Comparison of ENCODE assay signal across 13 mouse cellular contexts in the genomic region with DNA sequence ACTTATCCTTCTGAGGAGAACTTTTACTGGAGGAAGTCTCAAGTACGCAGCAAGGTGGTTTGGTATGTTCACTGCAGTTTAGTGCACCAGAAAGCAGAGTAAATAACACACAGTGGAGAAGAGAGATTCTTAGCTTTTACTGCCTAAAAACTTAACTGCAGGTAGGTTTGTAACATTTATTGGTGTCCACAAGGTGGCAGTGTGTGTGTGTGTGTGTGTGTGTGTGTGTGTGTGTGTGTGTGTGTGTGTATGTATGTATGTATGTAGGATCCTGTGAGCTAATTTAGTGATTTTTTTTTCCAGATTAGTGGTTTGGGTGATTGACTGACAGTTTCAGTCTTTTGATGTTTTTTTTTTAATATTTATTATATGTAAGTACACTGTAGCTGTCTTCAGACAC. TPM values are rescaled to one million over a fixed set of nuclear protein-coding genes. Genes with fewer than 3 reads are reported as not detected.
DNase-seq lines count a peak whose midpoint lies in the region; ATAC-seq and TF ChIP-seq lines count a peak whose summit lies in the region.
"Had no signal": no experiment of that assay in that cellular context is flagged by ENCODE, and none has a peak within 500 bp of the region (broad histone marks: within the 10 kb centered on the region; RNA-seq: fewer than 3 reads in every experiment).

No protein-coding gene starts in this region.

- DNase-seq in heart, adult 2 months: no peak
- no peak for DNase-seq in heart, postnatal 4 days
- no peak for DNase-seq in lung, postnatal 4 days
- peak; percentile 55 for DNase-seq in induced T-regulatory cell, adult 2 months (ENCODE audit: low read depth)
- DNase-seq in cerebellum, adult 9-11 months: no peak
- no peak for DNase-seq in right cerebral cortex, postnatal 10 days (ENCODE audit: low spot score in 2 of 2)

- TF ChIP-seq POLR2A in heart, adult 2 months (IDR thresholded peaks at IDR 0.05; ENCODE audit: insufficient read depth, low read depth, low read length): no peak

- no peaks in the 10 kb centered on the region for H3K9me3 ChIP-seq in lung, embryonic 16.5 days (ENCODE audit: control insufficient read depth, low read length)
- H3K9me3 ChIP-seq in E14TG2a.4 (ENCODE audit: low read length): no peaks in the 10 kb centered on the region
- H3K9me3 ChIP-seq: forebrain, embryonic 13.5 days; lung, embryonic 15.5 days; neural tube, embryonic 15.5 days had no signal

- intact Hi-C loops in heart, adult 2 months (cut with DNase I): loop anchor here (2.0 to 5.0 kb wide), 2 partner anchors 53 to 114 kb away; a partner anchor contains a TSS

- TF ChIP-seq EP300 in heart, adult 2 months (IDR thresholded peaks at IDR 0.05; ENCODE audit: insufficient read depth, low read depth, low read length): no peak

- TF ChIP-seq CTCF in heart, adult 2 months (IDR thresholded peaks at IDR 0.05): peak; percentile 34
- TF ChIP-seq CTCF in E14TG2a.4 (conservative IDR thresholded peaks at IDR 0.05; ENCODE audit: low read length): peak; percentile 15; the same call in 1 of the 2 replicates

- no peaks in the 10 kb centered on the region for H3K27me3 ChIP-seq in heart, adult 2 months (ENCODE audit: control insufficient read depth, insufficient read depth, low read length)
- H3K27me3 ChIP-seq in lung, embryonic 16.5 days (ENCODE audit: control insufficient read depth, insufficient read depth, low read depth, low read length): no peaks in the 10 kb centered on the region
- no peaks in the 10 kb centered on the region for H3K27me3 ChIP-seq in E14TG2a.4 (ENCODE audit: insufficient read depth, low read length)
- H3K27me3 ChIP-seq: forebrain, embryonic 13.5 days; lung, embryonic 15.5 days; neural tube, embryonic 15.5 days had no signal

- no peaks in the 10 kb centered on the region for H3K79me2 ChIP-seq in heart, adult 2 months (replicated peaks; ENCODE audit: control insufficient read depth, insufficient read depth, low read length)

- H3K4me3 ChIP-seq in heart, adult 2 months: no peak overlapping the region
- H3K4me3 ChIP-seq in lung, embryonic 16.5 days (ENCODE audit: low read length): no peak overlapping the region
- H3K4me3 ChIP-seq in E14TG2a.4 (replicated peaks; ENCODE audit: low read length): no peak overlapping the region
- H3K4me3 ChIP-seq: forebrain, embryonic 13.5 days; lung, embryonic 15.5 days; neural tube, embryonic 15.5 days had no signal

- no peak for ATAC-seq in lung, embryonic 16.5 days (ENCODE audit: low read depth)
- ATAC-seq: forebrain, embryonic 13.5 days had no signal

- no peak overlapping the region for H3K27ac ChIP-seq in heart, adult 2 months
- H3K27ac ChIP-seq in lung, embryonic 16.5 days (ENCODE audit: low read length): 0 out of 2 replicates have a peak overlapping the region, but pooled peaks have one; percentile 0
- H3K27ac ChIP-seq: forebrain, embryonic 13.5 days; lung, embryonic 15.5 days; neural tube, embryonic 15.5 days had no signal

- WGBS in heart, adult 2 months: 92% methylated on average over 1 of the region's 1 CpGs
- WGBS in lung, embryonic 16.5 days: 60% methylated on average over 1 of the region's 1 CpGs

- H3K4me1 ChIP-seq in heart, adult 2 months (ENCODE audit: control insufficient read depth, insufficient read depth, low read length): no peaks in the 10 kb centered on the region
- no peaks in the 10 kb centered on the region for H3K4me1 ChIP-seq in lung, embryonic 16.5 days (replicated peaks; ENCODE audit: control insufficient read depth, insufficient read depth, low read length)
- peaks cover 8% of the 10 kb centered on the region; the same call in 1 of the 2 replicates for H3K4me1 ChIP-seq in E14TG2a.4 (replicated peaks; ENCODE audit: low read depth, low read length)
- H3K4me1 ChIP-seq: forebrain, embryonic 13.5 days; lung, embryonic 15.5 days; neural tube, embryonic 15.5 days had no signal

- H3K9ac ChIP-seq in heart, adult 2 months (ENCODE audit: low read depth, low read length): no peak overlapping the region
- H3K9ac ChIP-seq in lung, embryonic 16.5 days (ENCODE audit: low read length): no peak overlapping the region
- H3K9ac ChIP-seq: forebrain, embryonic 13.5 days; lung, embryonic 15.5 days; neural tube, embryonic 15.5 days had no signal

- no peak overlapping the region for H3K4me2 ChIP-seq in lung, embryonic 16.5 days (ENCODE audit: low read depth, low read length)
- H3K4me2 ChIP-seq: forebrain, embryonic 13.5 days; lung, embryonic 15.5 days; neural tube, embryonic 15.5 days had no signal

- H3K36me3 ChIP-seq in heart, adult 2 months (ENCODE audit: control insufficient read depth, insufficient read depth, low read length): no peaks in the 10 kb centered on the region; the same call in 1 of the 2 replicates
- H3K36me3 ChIP-seq in lung, embryonic 16.5 days (ENCODE audit: control insufficient read depth, insufficient read depth, low read length): peaks cover 52% of the 10 kb centered on the region
- peaks cover 97% of the 10 kb centered on the region for H3K36me3 ChIP-seq in E14TG2a.4 (ENCODE audit: insufficient read depth, low read length)

RNA-seq across cellular contexts. Expression of a gene that starts 10.8 kb away (rescaled TPM):
- not detected for total RNA-seq in heart, adult 2 months (2021)
- polyA plus RNA-seq in heart, adult 2 months (2012; rRNA removed): not detected in 2 replicates
- not detected for total RNA-seq in heart, postnatal 4 days (2021)
- polyA plus RNA-seq in lung, embryonic 16.5 days (2015; fragmentation: Nextera tagmentation; extraction: Ambion mirVana): not detected in 2 replicates
- total RNA-seq: layer of hippocampus, postnatal 14 days had no signal
- polyA plus RNA-seq: heart, embryonic 14.5 days; neural tube, embryonic 15.5 days had no signal

RNA-seq across cellular contexts. Expression of a gene that starts 31.7 kb away (rescaled TPM):
- 10 to 100 TPM; 10.9 to 11.9 TPM for total RNA-seq in heart, adult 2 months (2021)
- polyA plus RNA-seq in heart, adult 2 months (2012; rRNA removed): 5.4 and 9.7 TPM in 2 replicates
- 10 to 100 TPM; 10.9 to 13.0 TPM for total RNA-seq in heart, postnatal 4 days (2021)
- 18.5 and 19.9 TPM in 2 replicates for polyA plus RNA-seq in lung, embryonic 16.5 days (2015; fragmentation: Nextera tagmentation; extraction: Ambion mirVana)

RNA-seq across cellular contexts. Expression of a gene that starts 40.1 kb away (rescaled TPM):
- total RNA-seq in heart, adult 2 months (2021): 10 to 100 TPM; 53.5 to 55.7 TPM
- polyA plus RNA-seq in heart, adult 2 months (2012; rRNA removed): 29.4 and 49.1 TPM in 2 replicates
- 10 to 100 TPM; 45.8 to 54.5 TPM for total RNA-seq in heart, postnatal 4 days (2021)
- 147 and 151 TPM in 2 replicates for polyA plus RNA-seq in lung, embryonic 16.5 days (2015; fragmentation: Nextera tagmentation; extraction: Ambion mirVana)

RNA-seq across cellular contexts. Expression of a gene that starts 40.8 kb away (rescaled TPM):
- 10 to 100 TPM; 20.1 to 22.9 TPM for total RNA-seq in heart, adult 2 months (2021)
- polyA plus RNA-seq in heart, adult 2 months (2012; rRNA removed): 22.3 and 36.4 TPM in 2 replicates
- total RNA-seq in heart, postnatal 4 days (2021): 10 to 100 TPM; 13.0 to 14.5 TPM
- 25.9 and 30.7 TPM in 2 replicates for polyA plus RNA-seq in lung, embryonic 16.5 days (2015; fragmentation: Nextera tagmentation; extraction: Ambion mirVana)
